Mouse (Mus musculus): ENCODE measurements around the gene Clcf1. TPM values are rescaled to one million over a fixed set of nuclear protein-coding genes. Genes with fewer than 3 reads are reported as not detected.
A peak's percentile ranks its signal among the peaks of the same experiment; 100 is the strongest.

The Clcf1 gene
- polyA plus RNA-seq, 1 experiment from 2014 or later = 0.78 TPM

DNA sequence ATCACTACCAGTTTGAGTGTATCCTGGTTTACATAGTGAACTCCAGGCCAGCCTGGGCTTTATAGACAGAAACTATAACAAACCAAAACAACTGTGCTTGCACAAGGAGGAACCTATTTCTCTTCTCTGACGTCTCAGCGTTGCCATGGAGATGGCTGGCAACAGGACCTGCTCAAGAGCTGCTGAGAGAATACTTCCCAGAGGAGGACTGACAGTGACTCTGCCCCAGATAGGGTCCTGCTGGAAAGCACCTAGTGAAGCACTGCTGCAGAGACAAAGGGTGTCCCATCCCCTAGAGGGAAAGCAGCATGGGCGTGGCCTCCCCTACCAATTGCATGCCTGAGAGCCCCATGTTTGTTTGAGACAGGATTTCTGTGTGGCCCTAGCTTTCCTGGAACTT is 32.1 kb upstream of the Clcf1 start:
- Histone ChIP-seq H3K4me2 (no peak overlapping the region), H3K4me3 (replicated peaks) (no peak overlapping the region), H3K4me1 (peaks cover 15% of the 10 kb centered on the region; the same call in 1 of the 2 replicates), H3K27ac (replicated peaks) (no peak overlapping the region), H3K36me3 (no peaks in the 10 kb centered on the region), H3K27me3 (replicated peaks) (no peaks in the 10 kb centered on the region), H3K9me3 (replicated peaks) (no peaks in the 10 kb centered on the region), H3K9ac (replicated peaks) (no peak overlapping the region)
- no peak for ATAC-seq (ENCODE audit: low FRiP score)
- 41% methylated on average over 3 of the region's 3 CpGs for WGBS

- Histone ChIP-seq H3K4me1 (peaks cover 15% of the 10 kb centered on the region; the same call in 1 of the 2 replicates), H3K27ac (replicated peaks) (no peak overlapping the region), H3K9ac (replicated peaks) (no peak overlapping the region), H3K4me2 (no peak overlapping the region), H3K9me3 (replicated peaks) (no peaks in the 10 kb centered on the region), H3K27me3 (replicated peaks) (no peaks in the 10 kb centered on the region), H3K4me3 (replicated peaks) (no peak overlapping the region), H3K36me3 (no peaks in the 10 kb centered on the region)
- WGBS = 69% methylated on average over 2 of the region's 2 CpGs
- no peak for ATAC-seq (ENCODE audit: low FRiP score)
Observed at GRCm38 (mm10) chr19:4183689-4184088, 30.3 kb upstream of the Clcf1 start.

GRCm38 (mm10) chr19:4184976-4185975 is 28.8 kb upstream of the Clcf1 start:
- H3K27ac ChIP-seq (replicated peaks) = no peak overlapping the region
- H3K36me3 ChIP-seq = no peaks in the 10 kb centered on the region
- H3K4me2 ChIP-seq = no peak overlapping the region
- ATAC-seq (ENCODE audit: low FRiP score) = no peak
- H3K27me3 ChIP-seq (replicated peaks) = no peaks in the 10 kb centered on the region
- no peak overlapping the region for H3K9ac ChIP-seq (replicated peaks)
- 63% methylated on average over 15 of the region's 15 CpGs for WGBS
- H3K9me3 ChIP-seq (replicated peaks) = no peaks in the 10 kb centered on the region
- no peak overlapping the region for H3K4me3 ChIP-seq (replicated peaks)
- peaks cover 15% of the 10 kb centered on the region; the same call in 1 of the 2 replicates for H3K4me1 ChIP-seq

DNA sequence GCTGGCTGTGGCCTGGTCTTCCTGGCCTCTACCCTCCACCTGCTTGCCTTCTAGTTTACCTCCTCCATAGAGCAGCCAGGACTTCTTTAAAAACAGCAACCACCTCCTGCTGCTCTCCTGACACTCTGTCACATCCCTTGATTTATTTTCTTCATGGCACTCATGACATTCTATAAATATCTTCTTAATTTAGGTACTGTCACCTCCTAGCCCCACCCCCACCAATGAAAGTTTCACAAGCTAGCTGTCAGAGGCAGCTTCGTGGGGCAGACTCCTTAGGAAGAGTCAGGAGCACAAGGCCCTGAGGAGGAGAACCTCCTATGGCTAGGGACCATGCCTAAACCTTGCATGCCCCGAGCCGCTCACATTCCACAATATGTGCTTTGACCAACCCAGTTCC is 26.7 kb upstream of the Clcf1 start:
- no peak overlapping the region for H3K4me2 ChIP-seq
- H3K4me3 ChIP-seq (replicated peaks) = no peak overlapping the region
- no peak overlapping the region for H3K9ac ChIP-seq (replicated peaks)
- no peak overlapping the region for H3K27ac ChIP-seq (replicated peaks)
- no peaks in the 10 kb centered on the region for H3K27me3 ChIP-seq (replicated peaks)
- peaks cover 17% of the 10 kb centered on the region for H3K4me1 ChIP-seq
- ATAC-seq (ENCODE audit: low FRiP score) = no peak
- 72% methylated on average over 3 of the region's 3 CpGs for WGBS
- no peaks in the 10 kb centered on the region for H3K9me3 ChIP-seq (replicated peaks)
- H3K36me3 ChIP-seq = no peaks in the 10 kb centered on the region

- Histone ChIP-seq H3K9ac (replicated peaks) (no peak overlapping the region; the same call in 1 of the 2 replicates), H3K27ac (replicated peaks) (no peak overlapping the region), H3K4me1 (peaks cover 32% of the 10 kb centered on the region), H3K36me3 (peaks cover 9% of the 10 kb centered on the region), H3K9me3 (replicated peaks) (no peaks in the 10 kb centered on the region), H3K27me3 (replicated peaks) (no peaks in the 10 kb centered on the region), H3K4me2 (no peak overlapping the region), H3K4me3 (replicated peaks) (no peak overlapping the region)
- 83% methylated on average over 12 of the region's 12 CpGs for WGBS
- no peak for ATAC-seq (ENCODE audit: low FRiP score)
Observed at GRCm38 (mm10) chr19:4189051-4189620, 24.9 kb upstream of the Clcf1 start.

DNA sequence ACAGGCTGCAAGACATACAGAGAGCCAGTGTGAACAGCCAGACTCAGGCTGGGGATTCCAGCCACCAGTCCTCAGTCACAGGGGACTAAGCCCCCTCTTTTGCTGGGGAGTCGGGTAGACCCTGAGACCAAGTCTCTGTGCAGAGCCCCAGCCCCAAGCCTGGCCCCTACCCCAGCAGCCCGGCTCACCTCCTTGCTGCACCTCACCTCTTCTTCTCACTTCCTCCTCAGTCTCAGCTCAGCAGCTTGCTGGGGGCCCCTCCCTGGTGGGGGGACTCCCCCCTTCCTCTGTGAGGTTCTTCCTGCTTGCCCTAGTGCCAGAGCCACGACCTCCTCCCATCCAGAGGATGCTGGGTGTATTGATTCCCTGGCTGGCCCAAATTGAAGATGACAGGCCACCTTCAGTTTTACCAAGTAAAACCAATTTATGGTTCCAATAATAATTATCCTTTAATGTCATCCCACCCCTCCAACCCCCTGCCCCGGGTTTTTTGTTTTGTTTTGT is 23.2 kb upstream of the Clcf1 start, which contains the start of gene Tbc1d10c:
Tbc1d10c (minus strand) TSS at position 454 of the 504 bp plus-strand sequence.
- WGBS = 68% methylated on average over 4 of the region's 4 CpGs
- no peaks in the 10 kb centered on the region for H3K27me3 ChIP-seq (replicated peaks)
- ATAC-seq (ENCODE audit: low FRiP score) = no peak
- no peaks in the 10 kb centered on the region for H3K9me3 ChIP-seq (replicated peaks)
- H3K9ac ChIP-seq (replicated peaks) = peak within 1 kb of the TSS; percentile 99
- peak within 1 kb of the TSS; percentile 97 for H3K4me3 ChIP-seq (replicated peaks)
- H3K4me1 ChIP-seq = peaks cover 40% of the 10 kb centered on the region
- peaks cover 26% of the 10 kb centered on the region for H3K36me3 ChIP-seq
- H3K27ac ChIP-seq (replicated peaks) = peak within 1 kb of the TSS; percentile 94
- H3K4me2 ChIP-seq = peak within 1 kb of the TSS; percentile 93

DNA sequence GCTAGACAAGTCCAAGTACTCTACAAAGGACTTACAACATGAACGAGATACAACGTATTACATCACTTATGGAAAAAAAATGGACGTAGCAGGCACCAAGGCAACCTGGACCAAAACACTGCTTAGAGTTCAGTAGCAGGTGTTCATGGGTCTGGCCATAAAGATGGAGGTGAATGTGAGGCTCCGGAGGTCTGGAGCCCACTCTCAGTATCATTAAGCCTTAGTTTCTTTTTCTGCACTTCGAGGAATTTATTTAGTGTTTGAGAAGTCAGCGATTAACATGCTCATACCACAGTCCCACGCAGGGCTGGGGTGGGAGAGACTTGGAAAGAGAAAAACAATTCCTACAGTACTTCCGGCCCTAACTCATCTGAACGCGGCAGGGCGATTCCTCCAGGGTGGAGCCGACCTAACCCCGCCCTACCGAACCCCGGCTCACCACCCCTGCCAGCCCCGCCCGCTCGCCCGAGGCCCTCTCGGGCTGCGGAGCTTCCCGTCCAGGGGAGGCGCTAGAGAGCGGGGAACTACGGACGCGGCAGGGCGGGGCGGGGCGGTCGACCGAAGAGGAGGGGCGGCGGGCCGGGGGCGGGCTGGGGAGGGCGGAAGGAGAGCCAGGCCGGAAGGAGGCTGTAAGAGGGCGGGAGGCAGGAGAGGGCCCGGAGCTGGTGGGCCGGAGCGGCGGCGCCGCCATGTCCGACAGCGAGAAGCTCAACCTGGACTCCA is 22.3 kb upstream of the Clcf1 start, which contains the start of gene Ppp1ca:
Ppp1ca (plus strand) TSS at position 538 of the 723 bp plus-strand sequence.
- Histone ChIP-seq H3K4me3 (replicated peaks) (peak within 1 kb of the TSS; percentile 97), H3K27ac (replicated peaks) (peak within 1 kb of the TSS; percentile 94), H3K36me3 (peaks cover 34% of the 10 kb centered on the region), H3K27me3 (replicated peaks) (no peaks in the 10 kb centered on the region), H3K9me3 (replicated peaks) (no peaks in the 10 kb centered on the region), H3K4me2 (peak within 1 kb of the TSS; percentile 93), H3K4me1 (peaks cover 48% of the 10 kb centered on the region), H3K9ac (replicated peaks) (peak within 1 kb of the TSS; percentile 99)
- peak; percentile 92 for ATAC-seq (ENCODE audit: low FRiP score)
- WGBS = 4% methylated on average over 45 of the region's 47 CpGs

DNA sequence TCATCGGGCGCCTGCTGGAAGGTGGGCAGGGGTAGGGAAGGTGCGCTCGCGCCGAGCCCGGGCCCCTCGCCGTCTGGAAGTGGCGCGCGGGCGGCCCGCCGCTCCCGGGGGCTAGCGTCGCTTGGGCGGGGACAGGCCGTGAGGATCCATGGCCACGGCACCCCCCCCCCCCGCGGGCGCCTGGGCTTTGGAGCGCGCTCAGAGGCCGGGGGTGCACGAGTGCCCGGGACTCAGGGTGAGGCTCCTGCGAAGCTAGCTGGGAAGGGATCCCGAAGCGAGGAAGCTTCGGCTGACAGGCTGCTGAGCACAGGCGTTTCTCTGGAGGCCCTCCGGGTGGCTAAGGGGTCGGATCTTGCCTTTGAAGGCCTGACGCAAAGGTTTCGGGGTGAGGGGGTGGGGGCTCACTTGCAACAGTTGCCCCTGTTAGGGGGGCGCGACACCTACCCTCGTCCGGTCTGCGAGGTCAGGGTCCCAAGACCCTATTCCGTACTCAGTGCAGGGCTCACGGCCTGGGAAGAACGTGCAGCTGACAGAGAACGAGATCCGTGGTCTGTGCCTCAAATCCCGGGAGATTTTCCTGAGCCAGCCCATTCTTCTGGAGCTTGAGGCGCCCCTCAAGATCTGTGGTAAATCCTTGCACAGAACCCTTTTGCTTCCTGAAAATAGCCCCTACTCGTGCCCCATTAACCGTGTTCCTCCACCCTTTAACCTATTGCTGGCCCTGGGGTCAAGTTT is 21.6 kb upstream of the Clcf1 start:
- H3K9me3 ChIP-seq (replicated peaks) = no peaks in the 10 kb centered on the region
- H3K27me3 ChIP-seq (replicated peaks) = no peaks in the 10 kb centered on the region
- peak overlapping the region; percentile 93 for H3K4me2 ChIP-seq
- under 1% methylated on average over 44 of the region's 52 CpGs for WGBS
- peaks cover 41% of the 10 kb centered on the region for H3K36me3 ChIP-seq
- peak overlapping the region; percentile 94 for H3K27ac ChIP-seq (replicated peaks)
- H3K4me1 ChIP-seq = peaks cover 50% of the 10 kb centered on the region
- peak overlapping the region; percentile 99 for H3K9ac ChIP-seq (replicated peaks)
- H3K4me3 ChIP-seq (replicated peaks) = peak overlapping the region; percentile 97
- peak; percentile 62 for ATAC-seq (ENCODE audit: low FRiP score)

GRCm38 (mm10) chr19:4193129-4193528 is 20.9 kb upstream of the Clcf1 start:
- peak overlapping the region; percentile 99 for H3K9ac ChIP-seq (replicated peaks)
- H3K9me3 ChIP-seq (replicated peaks) = no peaks in the 10 kb centered on the region
- peak overlapping the region; percentile 94 for H3K27ac ChIP-seq (replicated peaks)
- WGBS = 58% methylated on average over 6 of the region's 6 CpGs
- H3K27me3 ChIP-seq (replicated peaks) = no peaks in the 10 kb centered on the region
- peak overlapping the region; percentile 97 for H3K4me3 ChIP-seq (replicated peaks)
- H3K36me3 ChIP-seq = peaks cover 42% of the 10 kb centered on the region
- no peak for ATAC-seq (ENCODE audit: low FRiP score)
- peaks cover 50% of the 10 kb centered on the region for H3K4me1 ChIP-seq
- peak overlapping the region; percentile 93 for H3K4me2 ChIP-seq

DNA sequence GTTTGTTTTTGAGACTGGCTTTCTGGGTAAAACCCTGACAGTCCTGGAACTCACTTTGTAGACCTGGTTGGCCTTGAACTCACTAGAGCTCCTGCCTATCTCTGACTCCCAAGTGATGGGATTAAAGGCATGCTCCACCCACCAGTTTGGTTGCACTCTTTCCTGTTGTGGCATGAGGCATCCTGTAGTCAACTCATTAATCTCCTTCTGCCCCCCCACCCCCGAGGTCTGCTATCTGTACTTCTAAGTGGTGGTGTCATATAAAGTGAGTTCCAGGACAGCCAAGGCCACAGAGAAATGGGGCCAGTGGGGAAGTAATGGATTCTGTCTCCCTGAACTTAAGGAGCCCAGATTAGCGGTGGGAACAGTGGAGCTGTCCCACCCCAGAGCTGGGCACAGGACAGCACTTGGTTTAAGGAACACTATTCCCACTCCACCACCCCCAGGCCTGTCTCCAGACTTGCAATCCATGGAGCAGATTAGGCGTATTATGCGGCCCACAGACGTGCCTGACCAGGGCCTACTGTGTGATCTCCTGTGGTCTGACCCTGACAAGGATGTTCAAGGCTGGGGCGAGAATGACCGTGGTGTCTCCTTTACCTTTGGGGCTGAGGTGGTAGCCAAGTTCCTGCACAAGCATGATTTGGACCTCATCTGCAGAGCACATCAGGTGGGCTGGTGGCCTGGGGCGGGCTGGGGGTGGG is 19.9 kb upstream of the Clcf1 start:
- H3K4me2 ChIP-seq = peak overlapping the region; percentile 93; the same call in 1 of the 2 replicates
- 89% methylated on average over 8 of the region's 8 CpGs for WGBS
- no peak for ATAC-seq (ENCODE audit: low FRiP score)

More for the DNA sequence above, 19.9 kb upstream of the Clcf1 start:
- no peaks in the 10 kb centered on the region for H3K27me3 ChIP-seq (replicated peaks)
- H3K27ac ChIP-seq (replicated peaks) = 0 out of 2 replicates have a peak overlapping the region, but pooled peaks have one; percentile 13
- peaks cover 48% of the 10 kb centered on the region for H3K36me3 ChIP-seq
- no peaks in the 10 kb centered on the region for H3K9me3 ChIP-seq (replicated peaks)
- H3K4me1 ChIP-seq = peaks cover 51% of the 10 kb centered on the region
- no peak overlapping the region for H3K9ac ChIP-seq (replicated peaks)
- no peak overlapping the region for H3K4me3 ChIP-seq (replicated peaks)
